Mouse (Mus musculus): Measurements from ENCODE around the gene Trim65.
"Not testable (repeated sequence)": the region's sequence is repeated elsewhere in the genome, so short reads cannot be mapped to it uniquely, and the experiment has no call there.

Trim65 gene

GRCm38 (mm10) chr11:116108464-116109137 lies 22.3 kb downstream of the Trim65 start:
- peak; percentile 57 to 81 for DNase-seq (ENCODE audit: low spot score in 2 of 2)

- DNase-seq (ENCODE audit: low spot score in 2 of 2), result no peak
These were observed 23.1 kb downstream of the Trim65 start for GRCm38 (mm10) chr11:116107777-116108285.

- DNase-seq (ENCODE audit: low spot score in 2 of 2), result no peak
These were observed 23.8 kb downstream of the Trim65 start for GRCm38 (mm10) chr11:116106963-116107776.

GRCm38 (mm10) chr11:116106154-116106962 lies 24.6 kb downstream of the Trim65 start:
- DNase-seq (ENCODE audit: low spot score in 2 of 2), result no peak

GRCm38 (mm10) chr11:116105065-116105464 lies 25.9 kb downstream of the Trim65 start:
- DNase-seq (ENCODE audit: low spot score in 2 of 2), result no peak

GRCm38 (mm10) chr11:116104006-116104646 lies 26.8 kb downstream of the Trim65 start:
- DNase-seq (ENCODE audit: low spot score in 2 of 2), result peak; percentile 58 to 74

GRCm38 (mm10) chr11:116103572-116103971 lies 27.4 kb downstream of the Trim65 start:
- DNase-seq (ENCODE audit: low spot score in 2 of 2), result no peak

- no peak for DNase-seq (ENCODE audit: low spot score in 2 of 2)
These were observed 28.5 kb downstream of the Trim65 start for GRCm38 (mm10) chr11:116102472-116102871.

- peak in 1 of 2 experiments; percentile 68 for DNase-seq (ENCODE audit: low spot score in 2 of 2)
These were observed 29.0 kb downstream of the Trim65 start for GRCm38 (mm10) chr11:116101931-116102381.

GRCm38 (mm10) chr11:116100839-116101238 lies 30.1 kb downstream of the Trim65 start:
- no peak for DNase-seq (ENCODE audit: low spot score in 2 of 2)

- DNase-seq (ENCODE audit: low spot score in 2 of 2), result peak; percentile 67 to 85
These were observed 30.5 kb downstream of the Trim65 start for GRCm38 (mm10) chr11:116100385-116100784.

- no peak for DNase-seq (ENCODE audit: low spot score in 2 of 2)
These were observed 31.5 kb downstream of the Trim65 start for GRCm38 (mm10) chr11:116099462-116099861.

GRCm38 (mm10) chr11:116098711-116099460 lies 32.0 kb downstream of the Trim65 start:
- no peak for DNase-seq (ENCODE audit: low spot score in 2 of 2)

GRCm38 (mm10) chr11:116096213-116097108 lies 34.5 kb downstream of the Trim65 start:
- DNase-seq (ENCODE audit: low spot score in 2 of 2), result no peak

- DNase-seq (ENCODE audit: low spot score in 2 of 2), result peak in 1 of 2 experiments; percentile 71
These were observed 35.4 kb downstream of the Trim65 start for GRCm38 (mm10) chr11:116095573-116095972.

GRCm38 (mm10) chr11:116093771-116094565 lies 37.0 kb downstream of the Trim65 start:
- no peak for DNase-seq (ENCODE audit: low spot score in 2 of 2)

- DNase-seq (ENCODE audit: low spot score in 2 of 2), result not testable (repeated sequence)
These were observed 38.0 kb downstream of the Trim65 start for GRCm38 (mm10) chr11:116092959-116093358.

- DNase-seq (ENCODE audit: low spot score in 2 of 2), result no peak
These were observed 39.3 kb downstream of the Trim65 start for GRCm38 (mm10) chr11:116091591-116091990.

GRCm38 (mm10) chr11:116089545-116089944 lies 41.4 kb downstream of the Trim65 start:
- no peak for DNase-seq (ENCODE audit: low spot score in 2 of 2)
